Mouse (Mus musculus) embryonic facial prominence, embryonic 11.5 days (tissue): Measurements from ENCODE around the gene Sash3. TPM values are rescaled to one million over a fixed set of nuclear protein-coding genes. Genes with fewer than 3 reads are reported as not detected.

Experiments
- ATAC-seq: fragments of 200-750 bp; cut with Nextera tagmentation; replicated peaks from 2 replicates; pipeline ENCODE4 v1.8.0; 2017; ENCODE audit warnings: low read depth; ENCODE audit not compliant: insufficient number of reproducible peaks, low FRiP score, low TSS enrichment
- DNase-seq: peaks from one replicate; pipeline ENCODE4 v3.0.0-alpha.2; 2015; ENCODE audit warnings: low spot score
- H3K27ac ChIP-seq: fragments of 300-500 bp; sonication (generic); replicated peaks from 2 replicates; pipeline ENCODE4 v1.5.1; 2014; ENCODE audit warnings: mild to moderate bottlenecking, low read depth, low read length, control low read depth
- H3K27me3 ChIP-seq: fragments of 300-500 bp; sonication (generic); 2 replicates; pipeline ENCODE4 v1.6.1; 2014; ENCODE audit warnings: mild to moderate bottlenecking, low read length, moderate library complexity, mixed read lengths; ENCODE audit not compliant: control insufficient read depth, insufficient read depth
- H3K36me3 ChIP-seq: fragments of 300-500 bp; sonication (generic); replicated peaks from 2 replicates; pipeline ENCODE4 v1.6.1; 2014; ENCODE audit warnings: low read depth, mild to moderate bottlenecking, low read length, moderate library complexity, mixed read lengths; ENCODE audit not compliant: control insufficient read depth, insufficient read depth
- H3K4me1 ChIP-seq: fragments of 300-500 bp; sonication (generic); 2 replicates; pipeline ENCODE4 v1.6.1; 2014; ENCODE audit warnings: low read length, mixed read lengths; ENCODE audit not compliant: control insufficient read depth, insufficient read depth
- H3K4me2 ChIP-seq: fragments of 300-500 bp; sonication (generic); 2 replicates; pipeline ENCODE4 v1.6.1; 2014; ENCODE audit warnings: low read depth, mild to moderate bottlenecking, control low read depth, low read length, moderate library complexity
- H3K4me3 ChIP-seq: fragments of 300-500 bp; sonication (generic); 2 replicates; pipeline ENCODE4 v1.5.1; 2014; ENCODE audit warnings: low read depth, low read length, control low read depth
- H3K9ac ChIP-seq: fragments of 300-500 bp; sonication (generic); replicated peaks from 2 replicates; pipeline ENCODE4 v1.6.1; 2014; ENCODE audit warnings: mild to moderate bottlenecking, control low read depth, low read length
- H3K9me3 ChIP-seq: fragments of 300-500 bp; sonication (generic); replicated peaks from 2 replicates; pipeline ENCODE4 v1.6.1; 2016; ENCODE audit warnings: mild to moderate bottlenecking, low read length, inconsistent platforms, mixed read lengths; ENCODE audit not compliant: control insufficient read depth
- WGBS: fragments of 180-500 bp; shearing (Covaris S2); extraction: QIAGEN DNeasy Blood & Tissue Kit; methylation state at CpG from one replicate; pipeline ENCODE4 v1.1.7; 2014; 5-methylcytosine and 5-hydroxymethylcytosine counted together
- polyA plus RNA-seq: library from polyadenylated mRNA; unstranded; fragments of >200 nt; fragmentation: Nextera tagmentation; extraction: Ambion mirVana; gene quantifications from 2 replicates; pipeline ENCODE4 v1.2.1, GENCODE M21; 2014

Gene Sash3
- polyA plus RNA-seq, 1 experiment from 2014 or later: 1.5 TPM

- H3K9ac ChIP-seq: no peak within 1 kb of the TSS
- no peaks in the 10 kb centered on the region for H3K4me1 ChIP-seq
- ATAC-seq (peak; percentile 86), DNase-seq (peak; percentile 81)
- no peak within 1 kb of the TSS for H3K4me2 ChIP-seq
- peak within 1 kb of the TSS; percentile 59 for H3K27ac ChIP-seq
- WGBS: 34% methylated on average over 6 of the region's 6 CpGs
- no peaks in the 10 kb centered on the region for H3K36me3 ChIP-seq
- H3K9me3 ChIP-seq: no peaks in the 10 kb centered on the region
- H3K27me3 ChIP-seq: no peaks in the 10 kb centered on the region
- no peak within 1 kb of the TSS for H3K4me3 ChIP-seq
These were observed 37.6 kb upstream of the Sash3 start, which contains the start of gene Xpnpep2 for GRCm38 (mm10) chrX:48108394-48109315. TSS of gene Xpnpep2 (plus strand) at chrX:48108725.

- no peaks in the 10 kb centered on the region for H3K36me3 ChIP-seq
- H3K9ac ChIP-seq: no peak overlapping the region
- H3K27me3 ChIP-seq: no peaks in the 10 kb centered on the region
- DNase-seq: no peak
- ATAC-seq: no peak
- no peaks in the 10 kb centered on the region for H3K9me3 ChIP-seq
- no peak overlapping the region for H3K4me2 ChIP-seq
- no peak overlapping the region; the same call in 1 of the 2 replicates for H3K27ac ChIP-seq
- H3K4me1 ChIP-seq: no peaks in the 10 kb centered on the region
- no peak overlapping the region for H3K4me3 ChIP-seq
- 91% methylated on average over 3 of the region's 3 CpGs for WGBS
These were observed 37.0 kb upstream of the Sash3 start for GRCm38 (mm10) chrX:48109316-48109655.

DNA sequence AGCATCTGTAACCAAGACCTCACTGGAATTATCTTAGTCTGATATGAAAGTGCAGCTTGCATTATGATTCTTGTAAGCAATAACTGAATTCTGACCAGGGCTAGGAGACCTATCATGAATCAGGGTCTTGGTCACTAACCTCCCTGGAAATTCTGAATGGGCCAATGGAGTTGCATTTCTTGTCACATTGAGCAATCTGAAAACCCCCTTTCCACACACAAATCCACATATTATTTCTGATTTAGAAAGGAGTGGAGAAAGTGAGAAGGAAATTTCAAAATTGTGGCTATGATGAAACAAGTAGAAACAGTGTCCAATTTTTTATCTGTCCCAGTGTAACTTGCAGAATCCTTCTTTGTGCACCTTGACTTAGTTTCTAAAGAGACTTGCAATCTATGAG, 26.9 kb upstream of the Sash3 start:
- Histone ChIP-seq H3K9ac (no peak overlapping the region), H3K4me2 (no peak overlapping the region), H3K36me3 (no peaks in the 10 kb centered on the region), H3K4me3 (no peak overlapping the region), H3K4me1 (no peaks in the 10 kb centered on the region), H3K27me3 (no peaks in the 10 kb centered on the region), H3K27ac (no peak overlapping the region), H3K9me3 (no peaks in the 10 kb centered on the region)
- DNase-seq (no peak), ATAC-seq (no peak)

GRCm38 (mm10) chrX:48124132-48125071, 21.8 kb upstream of the Sash3 start:
- Histone ChIP-seq H3K4me1 (no peaks in the 10 kb centered on the region), H3K27ac (no peak overlapping the region), H3K4me3 (no peak overlapping the region), H3K4me2 (no peak overlapping the region), H3K9ac (no peak overlapping the region), H3K9me3 (no peaks in the 10 kb centered on the region), H3K36me3 (no peaks in the 10 kb centered on the region), H3K27me3 (no peaks in the 10 kb centered on the region)
- peak; percentile 66 for DNase-seq
- WGBS: 33% methylated on average over 17 of the region's 17 CpGs
- ATAC-seq: peak; percentile 29; the same call in 1 of the 2 replicates

- WGBS: 66% methylated on average over 6 of the region's 6 CpGs
- Histone ChIP-seq H3K27ac (no peak overlapping the region), H3K4me1 (no peaks in the 10 kb centered on the region), H3K9me3 (no peaks in the 10 kb centered on the region), H3K4me3 (no peak overlapping the region), H3K27me3 (no peaks in the 10 kb centered on the region), H3K9ac (no peak overlapping the region), H3K36me3 (no peaks in the 10 kb centered on the region), H3K4me2 (no peak overlapping the region)
- ATAC-seq: no peak
- DNase-seq: no peak
These were observed 19.2 kb upstream of the Sash3 start for GRCm38 (mm10) chrX:48126903-48127476.

- WGBS: 82% methylated on average over 6 of the region's 6 CpGs
- Histone ChIP-seq H3K4me3 (no peak overlapping the region), H3K4me2 (no peak overlapping the region), H3K27ac (no peak overlapping the region), H3K36me3 (no peaks in the 10 kb centered on the region), H3K9ac (no peak overlapping the region), H3K9me3 (no peaks in the 10 kb centered on the region), H3K4me1 (no peaks in the 10 kb centered on the region), H3K27me3 (no peaks in the 10 kb centered on the region)
- DNase-seq: no peak
- no peak for ATAC-seq
These were observed 18.6 kb upstream of the Sash3 start for GRCm38 (mm10) chrX:48127502-48128218.

- Histone ChIP-seq H3K36me3 (no peaks in the 10 kb centered on the region), H3K9me3 (no peaks in the 10 kb centered on the region), H3K27ac (no peak overlapping the region), H3K4me1 (no peaks in the 10 kb centered on the region), H3K4me2 (no peak overlapping the region), H3K27me3 (no peaks in the 10 kb centered on the region), H3K9ac (no peak overlapping the region), H3K4me3 (no peak overlapping the region)
- ATAC-seq (no peak), DNase-seq (no peak)
- WGBS: 55% methylated on average over 1 of the region's 1 CpGs
These were observed 17.1 kb upstream of the Sash3 start for GRCm38 (mm10) chrX:48129167-48129566.
